Mouse (Mus musculus) left cerebral cortex, adult 11 months (tissue): ENCODE results near the gene Dhx33.

ENCODE experiments used
- DNase-seq: peaks from one replicate; pipeline ENCODE4 v3.0.0; 2022; ENCODE audit warnings: low spot score

Gene Dhx33

GRCm38 (mm10) chr11:71004316-71004773 is at the start of gene Dhx33:
TSS of gene Dhx33 (minus strand) at chr11:71004437.
- peak; percentile 93 for DNase-seq

- DNase-seq = no peak
Measured at GRCm38 (mm10) chr11:71052554-71052953, 48.3 kb upstream of the Dhx33 start.

- DNase-seq = no peak
Measured at GRCm38 (mm10) chr11:71039526-71040298, 35.5 kb upstream of the Dhx33 start.

GRCm38 (mm10) chr11:71033163-71033761 is 29.0 kb upstream of the Dhx33 start, which contains the start of gene 6330403K07Rik:
TSS of gene 6330403K07Rik (minus strand) at chr11:71033513.
- peak; percentile 57 for DNase-seq

GRCm38 (mm10) chr11:71032491-71033162 is 28.4 kb upstream of the Dhx33 start:
- DNase-seq = peak; percentile 39

GRCm38 (mm10) chr11:71032070-71032469 is 27.8 kb upstream of the Dhx33 start:
- no peak for DNase-seq

GRCm38 (mm10) chr11:71029403-71030118 is 25.3 kb upstream of the Dhx33 start:
- no peak for DNase-seq

- DNase-seq = no peak
Measured at GRCm38 (mm10) chr11:71028280-71028679, 24.0 kb upstream of the Dhx33 start.

GRCm38 (mm10) chr11:71019201-71020068 is 15.2 kb upstream of the Dhx33 start, which contains the start of the genes Mis12 and Derl2:
TSS of gene Mis12 (plus strand) at chr11:71019611.
TSS of gene Derl2 (minus strand) at chr11:71019841.
- peak; percentile 99 for DNase-seq

GRCm38 (mm10) chr11:71018416-71019200 is 14.4 kb upstream of the Dhx33 start:
- DNase-seq = no peak

GRCm38 (mm10) chr11:71017051-71017450 is 12.8 kb upstream of the Dhx33 start:
- DNase-seq = no peak

GRCm38 (mm10) chr11:71012743-71013142 is 8.5 kb upstream of the Dhx33 start:
- no peak for DNase-seq

GRCm38 (mm10) chr11:71008321-71008720 is 4.1 kb upstream of the Dhx33 start:
- DNase-seq = no peak

- no peak for DNase-seq
Measured at GRCm38 (mm10) chr11:71007831-71008230, 3.6 kb upstream of the Dhx33 start.

- no peak for DNase-seq
Measured at GRCm38 (mm10) chr11:71007026-71007425, 2.8 kb upstream of the Dhx33 start.

GRCm38 (mm10) chr11:71005046-71005445 is 809 bp upstream of the Dhx33 start:
- no peak for DNase-seq

- no peak for DNase-seq
Measured at GRCm38 (mm10) chr11:71003611-71004315, 474 bp downstream of the Dhx33 start.

GRCm38 (mm10) chr11:71001167-71001566 is 3.1 kb downstream of the Dhx33 start:
- no peak for DNase-seq

GRCm38 (mm10) chr11:70982557-70983228 is 21.5 kb downstream of the Dhx33 start, which contains the start of gene C1qbp:
TSS of gene C1qbp (minus strand) at chr11:70983026.
- peak; percentile 87 for DNase-seq
